In the genomic region with DNA sequence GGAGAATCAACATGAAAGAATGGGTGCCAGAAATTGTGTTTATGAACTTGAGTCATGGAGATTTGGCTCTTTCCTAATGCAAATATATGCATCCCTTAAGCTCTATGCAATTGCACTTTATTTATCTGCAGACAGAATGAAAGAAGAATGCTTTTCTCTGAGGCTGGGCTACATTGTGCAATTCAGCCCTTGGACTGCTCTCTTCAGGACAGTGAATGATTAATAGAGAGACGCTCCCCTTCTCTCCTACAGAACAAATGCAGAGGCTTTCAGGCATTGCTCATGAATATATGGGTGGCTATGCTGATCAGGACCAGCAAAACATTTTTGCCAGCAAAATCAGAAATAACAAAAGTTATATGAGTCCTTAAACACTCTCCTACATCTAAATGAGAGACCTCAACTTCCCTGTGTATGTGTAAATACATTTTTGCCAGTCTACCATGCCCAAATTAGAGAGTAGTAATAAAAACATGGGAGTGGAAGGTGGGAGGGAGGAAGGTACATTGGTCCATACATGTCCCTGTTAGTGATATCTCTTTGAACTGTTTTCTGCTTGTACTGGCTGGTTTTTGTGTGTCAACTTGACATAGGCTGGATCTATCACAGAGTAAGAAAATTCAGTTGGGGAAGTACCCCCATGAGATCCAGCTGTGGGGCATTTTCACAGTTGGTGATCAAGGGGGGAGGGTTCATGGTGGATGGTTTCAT, we compare ENCODE assay signal across 16 mouse cellular contexts.
DNase-seq lines count a peak whose midpoint lies in the region; ATAC-seq and TF ChIP-seq lines count a peak whose summit lies in the region.
"Had no signal": no experiment of that assay in that cellular context is flagged by ENCODE, and none has a peak within 500 bp of the region (broad histone marks: within the 10 kb centered on the region; RNA-seq: fewer than 3 reads in every experiment).

No protein-coding gene starts in this region.

- H3K36me3 ChIP-seq in liver, embryonic 12.5 days = no peaks in the 10 kb centered on the region
- H3K36me3 ChIP-seq: heart, embryonic 15.5 days; limb, embryonic 12.5 days had no signal

- no peak overlapping the region for H3K4me3 ChIP-seq in liver, embryonic 12.5 days
- H3K4me3 ChIP-seq: heart, embryonic 15.5 days; left cerebral cortex, adult 2 months; limb, embryonic 12.5 days had no signal

- ATAC-seq in liver, embryonic 12.5 days = peak; percentile 60
- ATAC-seq in erythroblast, adult 5-6 weeks (replicated peaks; ENCODE audit: low FRiP score, poor library complexity, severe bottlenecking) = no peak

- H3K4me1 ChIP-seq in liver, embryonic 12.5 days = no peaks in the 10 kb centered on the region
- H3K4me1 ChIP-seq: heart, embryonic 15.5 days; limb, embryonic 12.5 days had no signal

- TF ChIP-seq CTCF in brain, embryonic 14.5 days (IDR thresholded peaks at IDR 0.05; ENCODE audit: borderline replicate concordance, extremely low read depth, insufficient read depth, insufficient read length) = no peak

- TF ChIP-seq POLR2A in brain, embryonic 14.5 days (IDR thresholded peaks at IDR 0.05; ENCODE audit: borderline replicate concordance, extremely low read depth, insufficient read depth, insufficient read length, poor library complexity, severe bottlenecking) = no peak

- DNase-seq in embryo, embryonic 10 days (ENCODE audit: low spot score) = peak; percentile 5
- no peak for DNase-seq in embryo, embryonic 10.5 days (ENCODE audit: low spot score)
- peak; percentile 5 for DNase-seq in kidney, adult 9 months
- no peak for DNase-seq in kidney, postnatal 25 days
- peak; percentile 32 for DNase-seq in brain, embryonic 14.5 days (ENCODE audit: low read depth)
- DNase-seq: B cell, adult 2 months; cerebellum, adult 8-10 months; embryo, embryonic 11 days; thymus, postnatal 36 days had no signal

- H3K27me3 ChIP-seq in liver, embryonic 12.5 days (replicated peaks) = no peaks in the 10 kb centered on the region
- H3K27me3 ChIP-seq: heart, embryonic 15.5 days; limb, embryonic 12.5 days had no signal

- no peak overlapping the region for H3K4me2 ChIP-seq in liver, embryonic 12.5 days
- H3K4me2 ChIP-seq: heart, embryonic 15.5 days; hindbrain, embryonic 14.5 days; limb, embryonic 12.5 days had no signal

- 48% methylated on average over 1 of the region's 1 CpGs for WGBS in liver, embryonic 12.5 days (ENCODE audit: insufficient replicate concordance)

- no peak overlapping the region for H3K27ac ChIP-seq in liver, embryonic 12.5 days
- H3K27ac ChIP-seq: heart, embryonic 15.5 days; left cerebral cortex, adult 2 months; limb, embryonic 12.5 days; stomach, postnatal 0 days had no signal

- no peak overlapping the region for H3K9ac ChIP-seq in liver, embryonic 12.5 days
- H3K9ac ChIP-seq: heart, embryonic 15.5 days; hindbrain, embryonic 14.5 days; limb, embryonic 12.5 days had no signal

- H3K9me3 ChIP-seq in liver, embryonic 12.5 days (replicated peaks) = no peaks in the 10 kb centered on the region
- H3K9me3 ChIP-seq: heart, embryonic 15.5 days; limb, embryonic 12.5 days had no signal

Comparison
In these comparisons a context has a peak if more than half of its experiments do, and no peak if none do; other contexts are left out.
1. DNase-seq: peak in embryo, embryonic 10 days (single experiment), kidney, adult 9 months (single experiment) and brain, embryonic 14.5 days (single experiment); none in embryo, embryonic 10.5 days (single experiment) and kidney, postnatal 25 days (0 of 2).